Mouse (Mus musculus) bone marrow macrophage, adult 2 months (primary cell): ENCODE measurements around the gene Ptk6.

Experiments
- CTCF ChIP-seq: IDR thresholded peaks from 2 replicates; pipeline ENCODE4 v1.5.1; 2012; ENCODE audit warnings: low read depth, mild to moderate bottlenecking, low read length, moderate library complexity
- POLR2A ChIP-seq: IDR thresholded peaks from 2 replicates; pipeline ENCODE4 v1.6.1; 2012; ENCODE audit warnings: mild to moderate bottlenecking, low read depth, low read length, borderline replicate concordance

- TF ChIP-seq CTCF (no peak), POLR2A (no peak)
These were observed 45.4 kb downstream of the Ptk6 start for GRCm38 (mm10) chr2:181157180-181157579.
